Mouse (Mus musculus) bone marrow macrophage, adult 2 months (primary cell): ENCODE results near the gene Tcf12.

ENCODE experiments used
- CTCF ChIP-seq: IDR thresholded peaks from 2 replicates; pipeline ENCODE4 v1.5.1; 2012; ENCODE audit warnings: low read depth, mild to moderate bottlenecking, low read length, moderate library complexity
- POLR2A ChIP-seq: IDR thresholded peaks from 2 replicates; pipeline ENCODE4 v1.6.1; 2012; ENCODE audit warnings: mild to moderate bottlenecking, low read depth, low read length, borderline replicate concordance

GRCm38 (mm10) chr9:72158392-72158791, 46.7 kb upstream of the Tcf12 start:
- TF ChIP-seq CTCF (no peak), POLR2A (no peak)
